Mouse (Mus musculus) lung, embryonic 14.5 days (tissue): ENCODE data around the gene Tubb5. TPM values are rescaled to one million over a fixed set of nuclear protein-coding genes. Genes with fewer than 3 reads are reported as not detected.

Experiments used
- ATAC-seq: fragments of 200-750 bp; cut with Nextera tagmentation; 2 replicates; pipeline ENCODE4 v1.8.0; 2017; ENCODE audit warnings: mild to moderate bottlenecking, moderate TSS enrichment, moderate library complexity; ENCODE audit not compliant: insufficient read depth
- DNase-seq: peaks from one replicate; pipeline ENCODE4 v3.0.0-alpha.2; 2015
- H3K27ac ChIP-seq: fragments of 300-500 bp; sonication (generic); 2 replicates; pipeline ENCODE4 v1.5.1; 2014; ENCODE audit warnings: low read depth, mild to moderate bottlenecking, moderate library complexity
- H3K27me3 ChIP-seq: fragments of 300-500 bp; sonication (generic); 2 replicates; pipeline ENCODE4 v1.6.1; 2014; ENCODE audit warnings: low read length, control low read depth; ENCODE audit not compliant: insufficient read depth
- H3K36me3 ChIP-seq: fragments of 300-500 bp; sonication (generic); 2 replicates; pipeline ENCODE4 v1.6.1; 2014; ENCODE audit warnings: control low read depth; ENCODE audit not compliant: insufficient read depth
- H3K4me1 ChIP-seq: fragments of 300-500 bp; sonication (generic); 2 replicates; pipeline ENCODE4 v1.6.1; 2014; ENCODE audit warnings: antibody characterized with exemption, control low read depth; ENCODE audit not compliant: insufficient read depth
- H3K4me2 ChIP-seq: fragments of 300-500 bp; sonication (generic); 2 replicates; pipeline ENCODE4 v1.6.1; 2014; ENCODE audit warnings: mild to moderate bottlenecking
- H3K4me3 ChIP-seq: fragments of 300-500 bp; sonication (generic); 2 replicates; pipeline ENCODE4 v1.5.1; 2014; ENCODE audit warnings: low read depth, low read length
- H3K9ac ChIP-seq: fragments of 300-500 bp; sonication (generic); 2 replicates; pipeline ENCODE4 v1.6.1; 2014
- H3K9me3 ChIP-seq: fragments of 300-500 bp; sonication (generic); 2 replicates; pipeline ENCODE4 v1.6.1; 2016; ENCODE audit warnings: low read depth, low read length, control low read depth
- CTCF ChIP-seq: IDR thresholded peaks from 2 replicates; pipeline ENCODE4 v1.5.1; 2016; ENCODE audit warnings: antibody characterized with exemption, low read depth
- WGBS: fragments of 180-500 bp; shearing (Covaris S2); extraction: QIAGEN DNeasy Blood & Tissue Kit; methylation state at CpG from one replicate; pipeline ENCODE4 v1.1.7; 2014; 5-methylcytosine and 5-hydroxymethylcytosine counted together
- polyA plus RNA-seq: library from polyadenylated mRNA; unstranded; fragments of >200 nt; fragmentation: Nextera tagmentation; extraction: Ambion mirVana; gene quantifications from 2 replicates; pipeline ENCODE4 v1.2.1, GENCODE M21; 2014

Gene Tubb5
- polyA plus RNA-seq, 1 experiment from 2014 or later = 1,206 TPM

DNA sequence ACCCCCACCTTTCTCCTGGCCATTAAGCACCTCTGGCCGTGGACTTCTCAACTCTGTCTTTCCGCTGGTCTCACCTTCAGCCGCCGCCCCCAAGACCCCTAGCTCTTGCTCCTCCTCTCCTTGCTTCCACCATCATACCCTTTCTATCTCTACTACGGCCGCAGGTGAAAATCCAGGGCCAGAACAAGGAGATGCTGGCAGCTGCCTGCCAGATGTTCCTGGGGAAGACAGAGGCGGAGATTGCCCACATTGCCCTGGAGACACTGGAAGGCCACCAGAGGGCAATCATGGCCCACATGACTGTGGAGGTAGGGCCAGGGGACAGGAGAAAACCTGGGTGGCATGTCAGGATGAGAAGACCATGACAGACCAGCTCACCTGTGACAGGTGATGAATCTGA, 13.7 kb downstream of the Tubb5 start:
- Histone ChIP-seq H3K4me2 (peak overlapping the region; percentile 98; the same call in 1 of the 2 replicates), H3K27me3 (no peaks in the 10 kb centered on the region), H3K4me3 (no peak overlapping the region), H3K27ac (no peak overlapping the region), H3K9me3 (no peaks in the 10 kb centered on the region), H3K9ac (no peak overlapping the region), H3K4me1 (peaks cover 8% of the 10 kb centered on the region), H3K36me3 (peaks cover 26% of the 10 kb centered on the region)
- DNase-seq (no peak), ATAC-seq (no peak)
- 61% methylated on average over 7 of the region's 7 CpGs for WGBS
- TF ChIP-seq CTCF = peak; percentile 51

GRCm38 (mm10) chr17:35822964-35823937, 14.9 kb downstream of the Tubb5 start, which contains the start of gene Flot1:
Gene Flot1 (plus strand): TSS chr17:35823230.
- Histone ChIP-seq H3K4me1 (peaks cover 8% of the 10 kb centered on the region), H3K27ac (peak within 1 kb of the TSS; percentile 82), H3K36me3 (peaks cover 26% of the 10 kb centered on the region), H3K4me3 (peak within 1 kb of the TSS; percentile 61), H3K9ac (peak within 1 kb of the TSS; percentile 65), H3K9me3 (no peaks in the 10 kb centered on the region), H3K4me2 (peak within 1 kb of the TSS; percentile 98), H3K27me3 (no peaks in the 10 kb centered on the region)
- WGBS = under 1% methylated on average over 41 of the region's 47 CpGs
- ATAC-seq (peak; percentile 85), DNase-seq (peak; percentile 94)
- TF ChIP-seq CTCF = no peak; the same call in 1 of the 2 replicates

- TF ChIP-seq CTCF = no peak
- peaks cover 21% of the 10 kb centered on the region for H3K36me3 ChIP-seq
- WGBS = 4% methylated on average over 11 of the region's 11 CpGs
- no peak for DNase-seq
- no peaks in the 10 kb centered on the region for H3K27me3 ChIP-seq
- peak; percentile 2; the same call in 1 of the 2 replicates for ATAC-seq
- H3K4me2 ChIP-seq = peak overlapping the region; percentile 98
- H3K9ac ChIP-seq = peak overlapping the region; percentile 54
- peak overlapping the region; percentile 61 for H3K4me3 ChIP-seq
- peaks cover 8% of the 10 kb centered on the region for H3K4me1 ChIP-seq
- H3K9me3 ChIP-seq = no peaks in the 10 kb centered on the region
- H3K27ac ChIP-seq = peak overlapping the region; percentile 72
Measured at GRCm38 (mm10) chr17:35822564-35822963, 15.5 kb downstream of the Tubb5 start.

DNA sequence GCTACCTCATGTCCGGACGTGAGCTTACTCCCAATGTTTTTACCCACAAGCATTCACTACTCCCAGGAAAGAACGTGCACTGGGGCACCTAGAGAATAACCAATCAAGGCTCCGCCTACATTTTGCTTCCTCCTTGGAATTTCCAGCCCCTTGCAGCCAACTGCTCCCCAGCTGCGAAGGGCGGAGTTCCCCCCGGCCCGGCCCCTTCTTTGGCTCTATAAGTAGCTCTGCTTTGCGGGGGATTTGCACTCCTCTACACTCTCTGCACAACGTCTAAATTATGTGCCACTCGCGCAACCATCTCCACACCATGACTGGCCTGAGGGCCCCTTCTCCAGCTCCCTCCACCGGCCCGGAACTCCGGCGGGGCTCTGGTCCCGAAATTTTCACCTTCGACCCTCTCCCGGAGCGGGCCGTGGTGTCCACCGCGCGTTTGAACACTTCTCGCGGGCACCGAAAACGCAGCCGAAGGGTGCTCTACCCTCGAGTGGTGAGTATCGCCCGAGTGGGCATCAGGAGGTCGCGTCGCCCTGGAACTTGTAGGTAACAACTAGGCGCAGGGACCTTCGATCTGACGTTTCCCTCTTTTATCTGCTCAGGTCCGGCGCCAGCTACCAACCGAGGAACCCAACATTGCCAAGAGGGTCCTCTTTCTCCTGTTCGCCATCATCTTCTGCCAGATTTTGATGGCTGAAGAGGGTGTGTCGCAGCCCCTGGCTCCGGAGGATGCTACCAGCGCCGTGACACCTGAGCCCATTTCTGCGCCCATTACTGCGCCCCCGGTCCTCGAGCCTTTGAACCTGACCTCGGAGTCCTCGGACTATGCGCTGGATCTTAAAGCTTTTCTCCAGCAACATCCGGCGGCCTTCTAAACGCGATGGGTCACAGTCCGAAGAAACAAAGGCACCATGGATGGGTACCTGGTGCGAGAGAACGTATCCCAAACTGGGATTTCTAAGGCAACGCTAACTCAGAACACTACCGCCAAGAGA, 16.4 kb downstream of the Tubb5 start, which contains the start of gene Ier3:
Gene Ier3 (plus strand): TSS at position 246 of the 992 bp plus-strand sequence.
- Histone ChIP-seq H3K27ac (peak within 1 kb of the TSS; percentile 72), H3K4me2 (peak within 1 kb of the TSS; percentile 98), H3K9me3 (no peaks in the 10 kb centered on the region), H3K4me1 (peaks cover 13% of the 10 kb centered on the region), H3K9ac (peak within 1 kb of the TSS; percentile 54), H3K36me3 (peaks cover 13% of the 10 kb centered on the region; the same call in 1 of the 2 replicates), H3K27me3 (no peaks in the 10 kb centered on the region), H3K4me3 (peak within 1 kb of the TSS; percentile 61)
- ATAC-seq (peak; percentile 69), DNase-seq (peak; percentile 93)
- under 1% methylated on average over 62 of the region's 62 CpGs for WGBS
- TF ChIP-seq CTCF = no peak

DNA sequence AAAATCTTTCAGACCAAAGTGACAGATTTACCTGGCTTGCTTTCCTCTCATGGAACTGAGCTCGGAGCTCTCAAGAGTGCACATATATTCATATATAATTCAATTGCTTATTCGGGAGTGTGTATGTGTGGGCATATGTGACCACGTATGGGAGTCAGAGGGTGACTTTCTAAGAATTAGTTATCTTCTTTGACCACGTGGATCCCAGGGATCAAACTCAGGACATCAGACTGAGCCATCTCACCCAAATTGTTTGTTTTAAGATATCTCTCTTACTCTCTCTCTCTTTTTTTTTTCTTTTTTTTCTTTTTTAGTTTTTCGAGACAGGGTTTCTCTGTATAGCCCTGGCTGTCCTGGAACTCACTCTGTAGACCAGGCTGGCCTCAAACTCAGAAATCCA, 18.0 kb downstream of the Tubb5 start:
- peaks cover 13% of the 10 kb centered on the region for H3K4me1 ChIP-seq
- DNase-seq = no peak
- ATAC-seq = no peak
- no peak overlapping the region for H3K9ac ChIP-seq
- no peak overlapping the region for H3K4me2 ChIP-seq
- WGBS = 78% methylated on average over 5 of the region's 5 CpGs
- H3K27me3 ChIP-seq = no peaks in the 10 kb centered on the region
- TF ChIP-seq CTCF = no peak
- H3K9me3 ChIP-seq = no peaks in the 10 kb centered on the region
- H3K27ac ChIP-seq = no peak overlapping the region
- H3K36me3 ChIP-seq = peaks cover 4% of the 10 kb centered on the region; the same call in 1 of the 2 replicates
- no peak overlapping the region for H3K4me3 ChIP-seq

GRCm38 (mm10) chr17:35817226-35817625, 20.9 kb downstream of the Tubb5 start:
- H3K27ac ChIP-seq = peak overlapping the region; percentile 36; the same call in 1 of the 2 replicates
- H3K4me1 ChIP-seq = peaks cover 29% of the 10 kb centered on the region
- ATAC-seq = no peak
- H3K27me3 ChIP-seq = no peaks in the 10 kb centered on the region
- no peak for TF ChIP-seq CTCF
- no peaks in the 10 kb centered on the region for H3K9me3 ChIP-seq
- no peak overlapping the region for H3K4me2 ChIP-seq
- H3K4me3 ChIP-seq = no peak overlapping the region
- 32% methylated on average over 10 of the region's 10 CpGs for WGBS
- 0 out of 2 replicates have a peak overlapping the region, but pooled peaks have one; percentile 28 for H3K9ac ChIP-seq
- DNase-seq = peak; percentile 51
- no peaks in the 10 kb centered on the region for H3K36me3 ChIP-seq
